Mouse (Mus musculus): ENCODE measurements at regions not wholly inside any gene's neighbourhood (a gene's known extent, or its start where the extent isn't known, plus 50 kb on each side); places are given as distances from the start of the nearest gene placed in this dataset.

DNA sequence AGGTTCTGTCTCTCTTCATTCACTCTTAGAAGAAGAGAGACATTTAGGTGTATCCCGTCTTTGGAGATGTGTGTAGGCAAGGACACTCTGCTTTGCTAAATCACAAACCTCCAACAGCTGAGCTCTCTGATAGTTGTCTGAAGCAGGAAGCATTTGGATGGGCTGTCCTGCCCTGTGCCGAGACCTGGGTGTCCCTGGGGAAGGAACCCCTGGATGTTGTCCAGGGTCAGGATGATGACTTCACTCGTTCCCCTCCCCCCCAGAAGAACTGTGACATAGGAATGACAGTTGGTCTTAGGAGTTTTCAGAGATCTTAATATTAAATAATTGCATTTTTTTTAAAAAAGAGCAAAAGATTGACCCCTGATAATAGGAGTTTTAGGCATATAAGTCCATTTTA, 197.9 kb upstream of the Arid1b start:
- TF ChIP-seq E2F4 (IDR thresholded peaks at IDR 0.05; ENCODE audit: insufficient read depth) (no peak), POLR2A (IDR thresholded peaks at IDR 0.05; ENCODE audit: insufficient read length, low read depth) (no peak), SRF (IDR thresholded peaks at IDR 0.05; ENCODE audit: control insufficient read depth, insufficient read length, low read depth) (no peak), USF1 (IDR thresholded peaks at IDR 0.05; ENCODE audit: low read depth) (no peak), MAX (IDR thresholded peaks at IDR 0.05; ENCODE audit: low read depth) (no peak), TCF3 (IDR thresholded peaks at IDR 0.05; ENCODE audit: insufficient read length, low read depth) (no peak), POLR2AphosphoS2 (IDR thresholded peaks at IDR 0.05; ENCODE audit: insufficient read length, low read depth) (no peak), MYOD1 (IDR thresholded peaks at IDR 0.05; ENCODE audit: control insufficient read depth in 1 of 3, insufficient read length in 2 of 3, low read depth in 2 of 3) (no peak), CEBPB (IDR thresholded peaks at IDR 0.05; ENCODE audit: insufficient read depth, poor library complexity, severe bottlenecking) (no peak)
